Mouse (Mus musculus) heart, embryonic 16.5 days (tissue): ENCODE results near the gene Ncaph2. TPM values are rescaled to one million over a fixed set of nuclear protein-coding genes. Genes with fewer than 3 reads are reported as not detected.

Experiments used
- ATAC-seq: fragments of 200-750 bp; cut with Nextera tagmentation; replicated peaks from 2 replicates; pipeline ENCODE4 v1.8.0; 2017; ENCODE audit warnings: moderate number of reproducible peaks; ENCODE audit not compliant: insufficient read depth, low FRiP score; ENCODE audit errors: extremely low read depth
- H3K27ac ChIP-seq: fragments of 300-500 bp; sonication (generic); 2 replicates; pipeline ENCODE4 v1.5.1; 2014; ENCODE audit warnings: mild to moderate bottlenecking, low read length, control low read depth, moderate library complexity
- H3K27me3 ChIP-seq: fragments of 300-500 bp; sonication (generic); 2 replicates; pipeline ENCODE4 v1.6.1; 2014; ENCODE audit warnings: low read length, mixed read lengths; ENCODE audit not compliant: control insufficient read depth, insufficient read depth
- H3K36me3 ChIP-seq: fragments of 300-500 bp; sonication (generic); 2 replicates; pipeline ENCODE4 v1.6.1; 2014; ENCODE audit not compliant: control insufficient read depth, insufficient read depth
- H3K4me1 ChIP-seq: fragments of 300-500 bp; sonication (generic); 2 replicates; pipeline ENCODE4 v1.6.1; 2014; ENCODE audit warnings: low read length, mixed read lengths; ENCODE audit not compliant: control insufficient read depth, insufficient read depth
- H3K4me2 ChIP-seq: fragments of 300-500 bp; sonication (generic); 2 replicates; pipeline ENCODE4 v1.6.1; 2014; ENCODE audit warnings: low read depth, mild to moderate bottlenecking, control low read depth, low read length
- H3K4me3 ChIP-seq: fragments of 300-500 bp; sonication (generic); 2 replicates; pipeline ENCODE4 v1.5.1; 2014; ENCODE audit warnings: mild to moderate bottlenecking, control low read depth, low read length
- H3K9ac ChIP-seq: fragments of 300-500 bp; sonication (generic); 2 replicates; pipeline ENCODE4 v1.6.1; 2014; ENCODE audit warnings: low read length, control low read depth
- H3K9me3 ChIP-seq: fragments of 300-500 bp; sonication (generic); replicated peaks from 2 replicates; pipeline ENCODE4 v1.6.1; 2016; ENCODE audit warnings: low read length; ENCODE audit not compliant: control insufficient read depth
- WGBS: fragments of 180-500 bp; shearing (Covaris S2); extraction: QIAGEN DNeasy Blood & Tissue Kit; methylation state at CpG from one replicate; pipeline ENCODE4 v1.1.7; 2014; 5-methylcytosine and 5-hydroxymethylcytosine counted together
- microRNA-seq: library from miRNA; unstranded; fragments of <30 nt; microRNA quantifications from one replicate; pipeline ENCODE4, GENCODE M21; 2017
- polyA plus RNA-seq: library from polyadenylated mRNA; unstranded; fragments of >200 nt; fragmentation: Nextera tagmentation; extraction: Ambion mirVana; gene quantifications from 2 replicates; pipeline ENCODE4 v1.2.1, GENCODE M21; 2015

The Ncaph2 gene
- polyA plus RNA-seq, 1 experiment from 2014 or later, result 108 TPM

DNA sequence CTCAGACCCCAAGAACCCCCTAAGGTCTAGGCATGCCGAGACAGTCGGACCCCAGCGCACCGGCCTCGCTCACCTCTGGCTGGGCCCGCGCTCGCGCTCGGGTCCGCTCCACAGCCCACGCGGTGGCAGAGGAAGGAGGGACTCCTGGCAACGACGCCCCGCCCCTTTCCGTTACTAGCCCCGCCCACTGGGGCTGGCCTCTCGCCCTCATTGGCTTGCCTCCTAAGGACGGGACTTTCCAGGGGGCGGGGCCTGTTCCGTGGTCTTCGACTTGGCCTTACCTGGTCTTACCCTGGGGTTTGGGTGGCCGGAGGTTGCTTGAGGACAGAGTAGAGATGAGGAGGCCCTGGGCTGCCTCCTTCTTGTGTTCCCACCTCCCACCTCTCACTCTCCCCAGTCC is 54.6 kb downstream of the Ncaph2 start, which contains the start of gene Syce3:
TSS of gene Syce3 (minus strand) at position 386 of the 400 bp plus-strand sequence.
- ATAC-seq, result no peak
- Histone ChIP-seq H3K27ac (no peak within 1 kb of the TSS), H3K9ac (no peak within 1 kb of the TSS), H3K4me3 (no peak within 1 kb of the TSS), H3K9me3 (peaks cover 11% of the 10 kb centered on the region), H3K36me3 (no peaks in the 10 kb centered on the region), H3K4me2 (no peak within 1 kb of the TSS), H3K27me3 (no peaks in the 10 kb centered on the region), H3K4me1 (peaks cover 2% of the 10 kb centered on the region; the same call in 1 of the 2 replicates)
- 82% methylated on average over 24 of the region's 24 CpGs for WGBS

- H3K27ac ChIP-seq, result peak overlapping the region; percentile 87
- WGBS, result 42% methylated on average over 8 of the region's 8 CpGs
- H3K4me1 ChIP-seq, result peaks cover 11% of the 10 kb centered on the region
- no peaks in the 10 kb centered on the region for H3K9me3 ChIP-seq
- H3K36me3 ChIP-seq, result peaks cover 38% of the 10 kb centered on the region
- H3K9ac ChIP-seq, result peak overlapping the region; percentile 20; the same call in 1 of the 2 replicates
- H3K27me3 ChIP-seq, result no peaks in the 10 kb centered on the region
- peak; percentile 87 for ATAC-seq
- no peak overlapping the region for H3K4me3 ChIP-seq
- peak overlapping the region; percentile 46 for H3K4me2 ChIP-seq
Measured at GRCm38 (mm10) chr15:89415282-89415681, 59.8 kb downstream of the Ncaph2 start.

DNA sequence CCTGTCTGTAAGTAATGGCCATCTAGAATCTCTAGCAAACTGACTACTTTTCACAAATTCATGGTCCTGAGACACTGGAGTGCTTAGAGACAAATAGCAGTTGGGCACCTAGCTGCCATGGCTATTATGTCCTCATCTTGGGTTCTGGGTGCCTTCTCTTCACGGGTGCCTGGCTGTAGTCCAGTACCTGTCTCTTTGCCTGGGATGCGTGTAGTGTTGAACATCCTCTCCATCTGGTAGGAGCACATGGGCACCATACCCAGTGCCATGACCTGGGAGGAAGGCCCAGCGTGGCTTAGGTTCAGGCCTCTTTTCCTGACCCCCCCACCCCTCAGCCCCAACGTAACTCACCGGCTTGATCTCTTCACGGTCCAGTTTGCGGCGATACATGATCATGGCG is 66.4 kb downstream of the Ncaph2 start:
- Histone ChIP-seq H3K9me3 (no peaks in the 10 kb centered on the region), H3K4me3 (no peak overlapping the region), H3K27ac (no peak overlapping the region), H3K36me3 (peaks cover 51% of the 10 kb centered on the region), H3K27me3 (no peaks in the 10 kb centered on the region), H3K9ac (no peak overlapping the region), H3K4me1 (peaks cover 27% of the 10 kb centered on the region), H3K4me2 (no peak overlapping the region)
- WGBS, result 94% methylated on average over 9 of the region's 9 CpGs
- ATAC-seq, result no peak

Small RNA genes lying within 50 kb of the gene (microRNA-seq; reads per million reads assigned to microRNA genes)
- not detected for gene Mir6959

Other genes starting within 250 kb of the Ncaph2 start
- 9.1 and 9.8 TPM in 2 replicates for gene Tubgcp6, start 232.6 kb upstream of the Ncaph2 start, polyA plus RNA-seq
- 16.4 and 19.7 TPM in 2 replicates for gene Hdac10, start 227.0 kb upstream of the Ncaph2 start, polyA plus RNA-seq
- gene Mapk12, start 215.0 kb upstream of the Ncaph2 start, polyA plus RNA-seq, result 17.7 and 18.4 TPM in 2 replicates
- gene Mapk11, start 206.1 kb upstream of the Ncaph2 start, polyA plus RNA-seq, result 3.6 and 4.1 TPM in 2 replicates
- 91.8 and 104 TPM in 2 replicates for gene Plxnb2, start 174.9 kb upstream of the Ncaph2 start, polyA plus RNA-seq
- 18.9 and 19.0 TPM in 2 replicates for gene Dennd6b, start 159.2 kb upstream of the Ncaph2 start, polyA plus RNA-seq
- 18.2 and 21.3 TPM in 2 replicates for gene Ppp6r2, start 144.2 kb upstream of the Ncaph2 start, polyA plus RNA-seq
- 43.0 and 43.6 TPM in 2 replicates for gene Sbf1, start 40.4 kb upstream of the Ncaph2 start, polyA plus RNA-seq
- 0.19 and 0.42 TPM in 2 replicates for gene Adm2, start 33.0 kb upstream of the Ncaph2 start, polyA plus RNA-seq
- not detected in 2 replicates for gene Miox, start 21.3 kb upstream of the Ncaph2 start, polyA plus RNA-seq
- gene Lmf2, start 60 bp upstream of the Ncaph2 start, polyA plus RNA-seq, result 54.5 and 56.5 TPM in 2 replicates
- 10.0 and 11.9 TPM in 2 replicates for gene Sco2, start 18.1 kb downstream of the Ncaph2 start, polyA plus RNA-seq
- gene Tymp, start 21.3 kb downstream of the Ncaph2 start, polyA plus RNA-seq, result 0.92 and 0.97 TPM in 2 replicates
- 1.8 and 1.9 TPM in 2 replicates for gene Odf3b, start 23.6 kb downstream of the Ncaph2 start, polyA plus RNA-seq
- gene Klhdc7b, start 29.2 kb downstream of the Ncaph2 start, polyA plus RNA-seq, result not detected in 2 replicates
- not detected in 2 replicates for gene Syce3, start 54.8 kb downstream of the Ncaph2 start, polyA plus RNA-seq
- gene Cpt1b, start 70.1 kb downstream of the Ncaph2 start, polyA plus RNA-seq, result 241 and 243 TPM in 2 replicates
- gene C730034F03Rik, start 73.9 kb downstream of the Ncaph2 start, polyA plus RNA-seq, result 3.8 and 4.1 TPM in 2 replicates
- gene Gm44502, start 74.0 kb downstream of the Ncaph2 start, polyA plus RNA-seq, result 0.19 and 0.35 TPM in 2 replicates
- 80.5 and 84.9 TPM in 2 replicates for gene Chkb, start 74.2 kb downstream of the Ncaph2 start, polyA plus RNA-seq
- gene Mapk8ip2, start 98.2 kb downstream of the Ncaph2 start, polyA plus RNA-seq, result 0.11 and 0.29 TPM in 2 replicates
- 15.9 and 17.3 TPM in 2 replicates for gene Arsa, start 121.7 kb downstream of the Ncaph2 start, polyA plus RNA-seq
- 1.6 and 2.0 TPM in 2 replicates for gene Shank3, start 143.9 kb downstream of the Ncaph2 start, polyA plus RNA-seq
- 0.16 and 0.22 TPM in 2 replicates for gene Acr, start 212.6 kb downstream of the Ncaph2 start, polyA plus RNA-seq
- 20.0 and 21.8 TPM in 2 replicates for gene Rabl2, start 236.2 kb downstream of the Ncaph2 start, polyA plus RNA-seq